In genomic region chr14:47567962-47568652, GRCm38 (mm10) we compare ENCODE assay signal across 7 mouse cellular contexts. TPM values are rescaled to one million over a fixed set of nuclear protein-coding genes. Genes with fewer than 3 reads are reported as not detected.
A peak's percentile ranks its signal among the peaks of the same experiment; 100 is the strongest.
DNase-seq lines count a peak whose midpoint lies in the region; ATAC-seq lines count a peak whose summit lies in the region.

No protein-coding gene starts in this region.

- no peaks in the 10 kb centered on the region for H3K36me3 ChIP-seq in embryonic facial prominence, embryonic 11.5 days (replicated peaks; ENCODE audit: control insufficient read depth, insufficient read depth, low read depth, low read length)
- peaks cover 7% of the 10 kb centered on the region; the same call in 1 of the 2 replicates for H3K36me3 ChIP-seq in limb, embryonic 10.5 days
- H3K36me3 ChIP-seq in midbrain, embryonic 13.5 days: peaks cover 6% of the 10 kb centered on the region

- H3K9ac ChIP-seq in embryonic facial prominence, embryonic 11.5 days (replicated peaks; ENCODE audit: low read length): peak overlapping the region; percentile 74
- peak overlapping the region; percentile 81 for H3K9ac ChIP-seq in midbrain, embryonic 13.5 days (replicated peaks)

- H3K27me3 ChIP-seq in embryonic facial prominence, embryonic 11.5 days (ENCODE audit: control insufficient read depth, insufficient read depth, low read length): no peaks in the 10 kb centered on the region
- no peaks in the 10 kb centered on the region for H3K27me3 ChIP-seq in limb, embryonic 10.5 days (ENCODE audit: low read depth, poor library complexity, severe bottlenecking)
- no peaks in the 10 kb centered on the region for H3K27me3 ChIP-seq in midbrain, embryonic 13.5 days

- peak overlapping the region; percentile 46 for H3K4me2 ChIP-seq in embryonic facial prominence, embryonic 11.5 days (ENCODE audit: low read depth, low read length)
- H3K4me2 ChIP-seq in midbrain, embryonic 13.5 days (replicated peaks): peak overlapping the region; percentile 65

- no peaks in the 10 kb centered on the region for H3K9me3 ChIP-seq in embryonic facial prominence, embryonic 11.5 days (replicated peaks; ENCODE audit: control insufficient read depth, low read length)
- no peaks in the 10 kb centered on the region for H3K9me3 ChIP-seq in limb, embryonic 10.5 days (replicated peaks)
- no peaks in the 10 kb centered on the region for H3K9me3 ChIP-seq in midbrain, embryonic 13.5 days

- under 1% methylated on average over 46 of the region's 46 CpGs for WGBS in embryonic facial prominence, embryonic 11.5 days
- under 1% methylated on average over 46 of the region's 46 CpGs for WGBS in limb, embryonic 10.5 days
- WGBS in midbrain, embryonic 13.5 days: under 1% methylated on average over 46 of the region's 46 CpGs

- peak; percentile 98 for ATAC-seq in embryonic facial prominence, embryonic 11.5 days (replicated peaks; ENCODE audit: insufficient number of reproducible peaks, low FRiP score, low TSS enrichment, low read depth)
- ATAC-seq in granulocyte monocyte progenitor cell, adult 5-6 weeks (replicated peaks; ENCODE audit: poor library complexity, severe bottlenecking): peak; percentile 95
- ATAC-seq in midbrain, embryonic 13.5 days: peak; percentile 99

- no peak overlapping the region for H3K27ac ChIP-seq in embryonic facial prominence, embryonic 11.5 days (replicated peaks; ENCODE audit: low read depth, low read length)
- H3K27ac ChIP-seq in limb, embryonic 10.5 days: peak overlapping the region; percentile 88
- H3K27ac ChIP-seq in midbrain, embryonic 13.5 days: peak overlapping the region; percentile 54; the same call in 1 of the 2 replicates

- H3K4me1 ChIP-seq in embryonic facial prominence, embryonic 11.5 days (ENCODE audit: control insufficient read depth, insufficient read depth, low read length): no peaks in the 10 kb centered on the region
- peaks cover 7% of the 10 kb centered on the region for H3K4me1 ChIP-seq in limb, embryonic 10.5 days
- peaks cover 15% of the 10 kb centered on the region for H3K4me1 ChIP-seq in midbrain, embryonic 13.5 days (replicated peaks)

- peak; percentile 99 for DNase-seq in adrenal gland, postnatal 14 days
- DNase-seq in embryonic facial prominence, embryonic 11.5 days (ENCODE audit: low spot score): peak; percentile 98
- DNase-seq in kidney, adult 11 months: peak; percentile 97
- peak; percentile 95 for DNase-seq in limb, embryonic 10.5 days (ENCODE audit: low spot score)
- peak; percentile 92 for DNase-seq in spleen, adult 12 weeks (ENCODE audit: low spot score)

- H3K4me3 ChIP-seq in embryonic facial prominence, embryonic 11.5 days (ENCODE audit: low read depth, low read length): peak overlapping the region; percentile 79
- H3K4me3 ChIP-seq in limb, embryonic 10.5 days: peak overlapping the region; percentile 94
- peak overlapping the region; percentile 74 for H3K4me3 ChIP-seq in midbrain, embryonic 13.5 days (replicated peaks)

RNA-seq across cellular contexts. Expression of gene Atg14, which starts 2.3 kb away (rescaled TPM):
- total RNA-seq in adrenal gland, postnatal 14 days (2021): 12.3 and 14.0 TPM in 2 replicates
- polyA plus RNA-seq in embryonic facial prominence, embryonic 11.5 days (2014; fragmentation: Nextera tagmentation; extraction: Ambion mirVana): 18.9 and 19.6 TPM in 2 replicates
- total RNA-seq in granulocyte monocyte progenitor cell, adult 5-6 weeks (2014; fragmentation: Nextera tagmentation): 7.2 and 11.2 TPM in 2 replicates
- total RNA-seq in granulocyte monocyte progenitor cell, adult 5-6 weeks (2017): 6.5 and 6.9 TPM in 2 replicates
- polyA plus RNA-seq in limb, embryonic 10.5 days (2016; fragmentation: Nextera tagmentation; extraction: Ambion mirVana): 18.0 and 18.9 TPM in 2 replicates
- polyA plus RNA-seq in midbrain, embryonic 13.5 days (2015; fragmentation: Nextera tagmentation; extraction: Ambion mirVana): 21.2 and 21.9 TPM in 2 replicates
